In the genomic region with DNA sequence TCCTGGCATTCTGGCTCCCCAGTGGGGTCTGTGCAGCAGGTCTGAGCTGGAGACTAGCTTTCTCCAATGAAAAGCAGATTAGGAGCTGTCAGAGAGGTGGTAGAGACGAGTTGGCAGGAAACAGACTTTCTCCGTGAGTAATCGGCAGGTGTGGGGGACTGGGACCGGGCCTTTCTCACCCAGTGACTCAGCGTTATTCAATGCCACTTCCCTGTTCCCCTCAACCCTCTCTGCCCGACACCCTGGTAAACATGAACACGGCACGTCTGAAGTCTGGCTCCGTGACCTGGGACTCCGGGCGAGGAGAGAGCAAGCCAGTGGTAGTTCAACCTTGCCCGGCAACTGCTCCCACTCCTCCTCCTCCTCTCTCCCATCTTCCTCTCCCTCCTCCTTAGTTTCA, we compare ENCODE assay signal across 8 mouse cellular contexts. TPM values are rescaled to one million over a fixed set of nuclear protein-coding genes. Genes with fewer than 3 reads are reported as not detected.
DNase-seq lines count a peak whose midpoint lies in the region; ATAC-seq and TF ChIP-seq lines count a peak whose summit lies in the region.

No protein-coding gene starts in this region.

- no peak for TF ChIP-seq CTCF in intestine, postnatal 0 days (IDR thresholded peaks at IDR 0.05; ENCODE audit: low read depth)

- peak overlapping the region; percentile 78 for H3K27ac ChIP-seq in intestine, postnatal 0 days (ENCODE audit: low read depth, low read length)
- H3K27ac ChIP-seq in hindbrain, embryonic 14.5 days, result no peak overlapping the region

- no peaks in the 10 kb centered on the region for H3K27me3 ChIP-seq in intestine, postnatal 0 days (replicated peaks; ENCODE audit: control insufficient read depth, insufficient read depth, low read length)
- no peaks in the 10 kb centered on the region for H3K27me3 ChIP-seq in hindbrain, embryonic 14.5 days (ENCODE audit: control insufficient read depth, insufficient read depth, low read length)

- H3K9ac ChIP-seq in intestine, postnatal 0 days (ENCODE audit: low read depth, low read length), result peak overlapping the region; percentile 34; the same call in 1 of the 2 replicates
- H3K9ac ChIP-seq in hindbrain, embryonic 14.5 days, result no peak overlapping the region

- WGBS in intestine, postnatal 0 days, result 24% methylated on average over 12 of the region's 12 CpGs
- WGBS in hindbrain, embryonic 14.5 days, result 65% methylated on average over 12 of the region's 12 CpGs

- peak overlapping the region; percentile 57 for H3K4me2 ChIP-seq in intestine, postnatal 0 days (replicated peaks; ENCODE audit: low read depth)
- H3K4me2 ChIP-seq in hindbrain, embryonic 14.5 days (replicated peaks), result no peak overlapping the region

- 0 out of 2 replicates have a peak, but pooled peaks cover 8% of the 10 kb centered on the region for H3K4me1 ChIP-seq in intestine, postnatal 0 days (replicated peaks; ENCODE audit: control insufficient read depth, insufficient read depth, low read length)
- H3K4me1 ChIP-seq in hindbrain, embryonic 14.5 days (replicated peaks; ENCODE audit: control insufficient read depth, insufficient read depth, low read length), result peaks cover 39% of the 10 kb centered on the region

- peak; percentile 31 to 35 for DNase-seq in heart, adult 18-20 months
- no peak for DNase-seq in heart, postnatal 25 days (ENCODE audit: low spot score)
- DNase-seq in MEL-GATA-1-ER (ENCODE audit: extremely low read depth, low read depth), result peak; percentile 44
- DNase-seq in naive thymus-derived CD4-positive, alpha-beta T cell, adult 2 months (ENCODE audit: low read depth), result peak; percentile 16
- no peak for DNase-seq in hindbrain, embryonic 14.5 days (ENCODE audit: low spot score)
- no peak for DNase-seq in left cerebral cortex, postnatal 4 days

- no peaks in the 10 kb centered on the region for H3K36me3 ChIP-seq in intestine, postnatal 0 days (ENCODE audit: control insufficient read depth, insufficient read depth)
- H3K36me3 ChIP-seq in hindbrain, embryonic 14.5 days (replicated peaks; ENCODE audit: control insufficient read depth, insufficient read depth), result no peaks in the 10 kb centered on the region

- H3K4me3 ChIP-seq in intestine, postnatal 0 days (ENCODE audit: low read depth, low read length), result no peak overlapping the region
- no peak overlapping the region for H3K4me3 ChIP-seq in hindbrain, embryonic 14.5 days (replicated peaks; ENCODE audit: low read length)

- peak; percentile 86 for ATAC-seq in intestine, postnatal 0 days
- ATAC-seq in monocyte, adult 5-6 weeks (replicated peaks; ENCODE audit: insufficient number of reproducible peaks, low FRiP score, low TSS enrichment, poor library complexity, severe bottlenecking), result no peak
- no peak for ATAC-seq in hindbrain, embryonic 14.5 days (ENCODE audit: low FRiP score)

- H3K9me3 ChIP-seq in intestine, postnatal 0 days (ENCODE audit: control insufficient read depth), result no peaks in the 10 kb centered on the region
- H3K9me3 ChIP-seq in hindbrain, embryonic 14.5 days (ENCODE audit: control insufficient read depth, low read length), result no peaks in the 10 kb centered on the region

- intact Hi-C loops in heart, postnatal 25 days (cut with DNase I), result no loop called here
- intact Hi-C loops in left cerebral cortex, postnatal 4 days (cut with DNase I), result no loop called here

RNA-seq across cellular contexts. Expression of gene Ephb2, which starts 33.3 kb away (rescaled TPM):
- total RNA-seq in heart, adult 18-20 months (2021), result under 1 TPM; 0.89 to 0.90 TPM
- under 1 TPM; 0.49 to 0.89 TPM for total RNA-seq in heart, postnatal 25 days (2021)
- 5.7 TPM in 2 replicates for polyA plus RNA-seq in intestine, postnatal 0 days (2015; fragmentation: Nextera tagmentation; extraction: Ambion mirVana)
- 0.10 TPM in 1 of 3 replicates, not detected in the others for total RNA-seq in monocyte, adult 5-6 weeks (2017)
- 26.6 and 28.1 TPM in 2 replicates for polyA plus RNA-seq in hindbrain, embryonic 14.5 days (2014; fragmentation: Nextera tagmentation; extraction: Ambion mirVana)
- 10 to 100 TPM; 73.6 to 75.3 TPM for total RNA-seq in left cerebral cortex, postnatal 4 days (2021)

Comparison
In these comparisons a context has a peak if more than half of its experiments do, and no peak if none do; other contexts are left out.
1. DNase-seq: peak in heart, adult 18-20 months (2 of 2), MEL-GATA-1-ER (single experiment) and naive thymus-derived CD4-positive, alpha-beta T cell, adult 2 months (single experiment); none in heart, postnatal 25 days (single experiment), hindbrain, embryonic 14.5 days (single experiment) and left cerebral cortex, postnatal 4 days (single experiment).
2. RNA of gene Ephb2, which starts 33.3 kb away (total RNA-seq): 73.6 to 75.3 TPM in left cerebral cortex, postnatal 4 days; 0.89 to 0.90 TPM in heart, adult 18-20 months, 0.49 to 0.89 TPM in heart, postnatal 25 days and 0.10 TPM in monocyte, adult 5-6 weeks; every median in the first group is over 10 times any median in the second.